Mouse (Mus musculus): ENCODE results near the gene Igf2bp3.
A peak's percentile ranks its signal among the peaks of the same experiment; 100 is the strongest.

Igf2bp3 gene

GRCm38 (mm10) chr6:49214928-49215747 lies at the start of gene Igf2bp3:
TSS of gene Igf2bp3 (minus strand) at chr6:49214957.
- peak; percentile 69 to 84 for DNase-seq

GRCm38 (mm10) chr6:49264446-49264845 lies 49.7 kb upstream of the Igf2bp3 start:
- DNase-seq = peak; percentile 34 to 36

GRCm38 (mm10) chr6:49263847-49264243 lies 49.1 kb upstream of the Igf2bp3 start, which contains the start of gene Tra2a:
TSS of gene Tra2a (minus strand) at chr6:49264033.
- peak; percentile 98 to 99 for DNase-seq

- peak; percentile 71 to 76 for DNase-seq
Measured at GRCm38 (mm10) chr6:49263081-49263846, 48.5 kb upstream of the Igf2bp3 start.

- peak; percentile 33 to 37 for DNase-seq
Measured at GRCm38 (mm10) chr6:49262421-49262820, 47.7 kb upstream of the Igf2bp3 start.

- no peak for DNase-seq
Measured at GRCm38 (mm10) chr6:49259711-49260110, 45.0 kb upstream of the Igf2bp3 start.

DNA sequence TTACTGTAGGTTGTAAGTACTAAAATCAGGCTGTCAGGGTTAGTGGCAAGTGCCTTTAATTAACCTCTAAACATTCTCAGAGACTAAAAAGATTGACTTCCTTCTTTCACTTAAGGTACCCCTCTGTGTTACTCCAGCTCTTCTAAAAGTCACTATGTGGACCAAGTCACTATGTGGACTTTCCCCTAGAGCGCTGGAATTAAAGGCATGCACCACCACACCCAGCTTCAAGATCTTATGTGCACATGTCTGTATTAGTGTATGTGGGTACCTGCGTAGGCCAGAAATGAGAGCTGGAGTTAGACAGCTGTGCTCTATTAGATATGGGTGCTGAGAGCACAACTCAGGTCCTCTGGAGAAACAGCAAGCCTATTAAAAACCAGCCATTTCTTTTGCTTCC lies 43.1 kb upstream of the Igf2bp3 start:
- DNase-seq = no peak

DNA sequence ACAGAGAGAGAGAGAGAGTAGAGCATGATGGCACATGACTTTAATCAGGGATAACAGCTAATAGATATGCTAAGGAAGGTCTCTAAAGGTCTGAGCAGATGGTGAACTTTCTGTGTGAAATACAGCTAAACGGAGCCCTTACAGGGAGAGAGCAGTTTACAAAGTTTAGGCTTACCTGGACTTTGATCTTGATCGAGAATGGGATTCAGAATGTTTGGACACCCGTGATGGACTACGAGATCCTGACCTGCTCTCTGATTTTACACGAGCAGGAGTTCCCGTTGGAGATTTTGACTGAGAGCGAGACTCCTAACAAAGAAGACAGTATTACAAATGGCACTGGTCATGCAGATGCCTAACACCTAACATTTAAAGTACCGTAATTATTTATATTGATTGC lies 37.5 kb upstream of the Igf2bp3 start:
- no peak for DNase-seq

DNA sequence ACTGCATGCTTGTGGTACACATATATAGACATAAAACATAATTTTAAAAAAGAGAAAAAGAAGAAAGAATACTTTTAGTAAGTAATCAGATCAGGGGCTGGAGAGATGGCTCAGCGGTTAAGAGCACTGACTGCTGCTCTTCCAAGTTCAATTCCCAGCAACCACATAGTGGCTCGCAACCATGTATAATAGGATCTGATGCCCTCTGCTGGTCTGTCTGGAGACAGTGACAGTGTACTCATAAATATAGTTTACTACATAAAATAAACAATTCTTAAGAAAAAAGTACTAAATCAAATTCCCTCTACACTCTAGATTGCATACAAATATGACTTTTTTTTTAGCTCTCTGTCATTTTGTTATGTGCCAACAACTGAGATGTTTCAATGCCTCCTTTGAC lies 36.4 kb upstream of the Igf2bp3 start:
- no peak for DNase-seq

DNA sequence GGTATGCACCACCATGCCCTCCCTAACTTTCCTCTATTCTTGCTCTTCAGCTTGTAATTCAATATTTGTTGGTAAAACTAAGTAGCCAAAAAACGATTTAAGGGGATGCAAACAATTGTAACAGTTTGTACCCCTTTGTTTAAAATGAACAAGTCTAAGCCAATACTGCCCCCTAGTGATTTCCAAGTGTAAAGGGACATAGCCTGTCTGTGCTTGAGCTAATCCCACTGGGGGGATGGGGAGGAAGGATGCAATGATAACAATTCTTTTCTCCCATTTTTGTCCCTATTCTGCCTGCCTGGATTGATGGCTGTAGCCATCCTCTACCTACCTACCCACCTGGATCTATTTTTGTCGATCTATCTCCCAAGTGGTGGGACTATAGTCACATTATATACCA lies 32.5 kb upstream of the Igf2bp3 start:
- DNase-seq = peak; percentile 24 to 62

GRCm38 (mm10) chr6:49242331-49242730 lies 27.6 kb upstream of the Igf2bp3 start:
- no peak for DNase-seq

GRCm38 (mm10) chr6:49241562-49241961 lies 26.8 kb upstream of the Igf2bp3 start:
- DNase-seq = no peak

DNA sequence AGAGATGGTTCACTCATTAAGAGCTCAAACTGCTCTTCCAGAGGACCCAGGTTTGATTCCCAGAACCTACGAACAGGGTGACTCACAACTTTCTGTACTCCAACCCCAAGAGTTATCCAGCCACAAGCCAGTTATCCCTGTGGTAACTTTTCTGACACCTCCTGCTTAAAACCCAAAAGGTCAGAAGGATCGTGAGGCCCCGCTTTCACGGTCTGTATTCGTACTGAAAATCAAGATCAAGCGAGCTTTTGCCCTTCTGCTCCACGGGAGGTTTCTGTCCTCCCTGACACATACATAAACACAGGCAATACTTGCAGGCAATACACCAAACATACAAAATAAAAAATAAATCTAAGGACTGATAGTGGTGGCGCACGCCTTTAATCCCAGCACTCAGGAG lies 21.6 kb upstream of the Igf2bp3 start:
- peak; percentile 99 to 100 for DNase-seq

GRCm38 (mm10) chr6:49233356-49233755 lies 18.6 kb upstream of the Igf2bp3 start:
- DNase-seq = peak in 1 of 2 experiments; percentile 14

DNA sequence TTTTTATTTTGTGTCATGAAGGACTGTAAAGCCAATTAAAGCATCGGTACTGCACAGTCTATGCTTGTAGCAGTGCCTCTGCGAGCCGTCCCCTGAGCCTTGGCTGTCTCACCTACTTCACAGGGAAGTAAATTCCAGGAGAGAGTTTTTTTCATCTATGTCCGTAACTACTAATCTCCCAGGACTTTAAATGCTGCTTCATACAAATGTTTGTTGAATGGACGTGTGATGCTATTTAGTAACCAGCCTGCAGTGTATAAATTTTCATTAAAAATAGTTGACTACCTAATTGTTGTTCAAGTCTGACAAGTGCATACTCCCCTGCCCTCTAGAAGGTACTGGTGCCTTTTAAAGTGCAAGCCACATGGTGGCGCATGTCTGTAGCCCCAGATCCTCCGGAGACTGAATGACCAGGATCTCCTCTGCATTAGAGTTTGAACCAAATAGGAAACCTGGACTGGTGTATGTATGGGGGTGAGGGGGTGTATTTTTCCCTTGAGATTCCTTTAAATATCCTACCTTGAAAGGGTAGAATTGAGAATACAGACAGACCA lies 13.4 kb upstream of the Igf2bp3 start:
- DNase-seq = peak; percentile 69 to 72

- DNase-seq = peak; percentile 47 to 64
Measured at GRCm38 (mm10) chr6:49227184-49227735, 12.5 kb upstream of the Igf2bp3 start.

DNA sequence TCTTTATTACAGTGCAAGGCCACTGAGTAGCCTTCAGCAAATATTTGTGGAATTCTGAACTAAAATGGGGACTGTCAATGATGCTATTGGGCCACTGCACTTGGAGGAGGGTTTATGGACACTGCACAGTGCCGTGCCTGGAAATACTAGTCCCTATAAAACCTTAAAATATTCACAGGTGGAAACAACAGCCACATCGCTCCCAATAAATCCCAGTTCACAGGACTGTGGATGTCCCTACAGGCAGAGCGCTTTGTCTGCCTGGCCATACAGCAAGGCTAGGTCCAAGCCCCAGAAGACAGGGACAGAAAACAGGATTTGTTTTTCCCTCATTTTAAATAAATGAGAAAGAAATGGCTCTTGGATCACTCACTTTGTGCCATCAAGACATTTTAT lies 11.0 kb upstream of the Igf2bp3 start:
- no peak for DNase-seq

- no peak for DNase-seq
Measured at GRCm38 (mm10) chr6:49224923-49225727, 10.4 kb upstream of the Igf2bp3 start.

DNA sequence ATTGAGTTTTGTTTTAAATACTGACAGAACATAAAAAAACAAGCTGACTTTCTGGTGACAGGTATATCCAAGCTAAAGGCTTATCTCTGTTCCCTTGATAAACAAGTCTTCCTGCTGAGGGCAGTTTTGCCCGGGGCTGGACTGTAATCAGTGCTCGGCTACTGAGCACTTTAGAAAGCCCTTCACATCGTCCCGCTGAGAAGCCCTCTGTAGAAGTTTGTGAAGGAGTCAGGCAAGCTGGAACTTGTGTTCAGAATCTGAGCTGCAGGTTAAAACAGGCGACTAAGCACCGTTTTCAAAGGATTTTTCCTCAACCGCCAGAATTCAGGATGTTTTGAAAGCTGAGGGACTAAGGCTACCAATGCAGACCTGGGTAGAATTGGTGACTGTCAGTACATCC lies 7.1 kb upstream of the Igf2bp3 start:
- DNase-seq = peak; percentile 26 to 48

DNA sequence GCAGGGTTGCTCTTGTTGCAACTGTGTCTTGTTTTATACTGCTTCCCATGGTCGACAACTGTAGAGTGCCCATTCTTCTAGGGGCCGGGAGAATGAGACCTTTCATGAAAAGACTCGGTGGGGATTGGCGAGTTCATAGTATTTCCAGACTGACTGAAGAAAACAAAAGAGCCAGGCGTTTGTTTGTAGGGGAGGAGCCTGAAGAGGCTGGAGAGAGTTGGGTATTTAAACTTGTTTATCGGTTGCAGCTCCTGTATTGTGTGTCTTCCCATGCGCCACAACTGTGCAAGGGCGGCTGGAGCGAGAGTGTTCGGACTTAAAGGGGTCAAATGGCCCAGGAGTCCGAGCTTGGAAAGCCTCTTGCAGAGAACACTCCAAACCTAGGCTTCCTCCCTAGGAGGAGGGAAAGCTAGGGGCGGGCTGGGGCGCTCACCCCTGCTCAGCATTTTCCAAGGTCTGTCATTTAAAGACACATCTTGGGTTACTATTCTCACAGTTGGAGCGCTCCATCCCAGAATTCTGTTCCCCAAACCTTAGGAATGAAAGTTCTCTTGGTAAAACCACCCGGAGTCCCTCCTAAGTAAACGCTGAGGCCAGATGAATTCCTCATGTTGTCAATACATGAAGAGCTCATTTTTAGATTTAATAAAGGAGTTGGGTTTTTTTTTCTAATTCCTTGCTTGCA lies 5.3 kb upstream of the Igf2bp3 start:
- DNase-seq = peak; percentile 15 to 34

DNA sequence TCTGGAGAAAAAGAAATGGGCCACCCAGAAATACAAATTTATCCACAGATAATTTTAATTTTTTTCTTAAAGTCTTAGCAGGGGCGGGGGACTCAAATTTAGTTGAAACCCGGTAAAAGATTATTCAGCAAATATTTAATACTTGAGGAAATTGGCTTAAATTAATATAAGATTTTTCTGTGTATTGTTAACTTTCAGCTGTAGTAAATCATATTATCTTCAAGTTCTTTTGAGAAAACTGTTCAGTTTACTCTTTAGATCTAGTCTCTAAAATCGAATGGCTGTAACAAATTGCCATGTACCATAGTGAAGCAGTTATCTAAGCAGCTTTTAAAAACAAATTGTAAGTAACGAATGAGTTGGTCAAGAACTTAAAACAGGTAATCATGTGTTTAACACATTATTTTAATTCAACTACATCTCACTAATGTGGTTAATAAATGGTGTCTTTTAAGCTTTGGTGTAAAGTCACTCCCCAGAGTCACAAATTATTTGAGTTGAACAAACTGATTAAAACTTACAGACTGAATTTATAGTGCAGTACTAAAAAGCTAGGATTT lies 4.3 kb upstream of the Igf2bp3 start:
- DNase-seq = peak in 1 of 2 experiments; percentile 27

Data from cerebellum, postnatal 10 days (tissue).